Mouse (Mus musculus): ENCODE results near the gene Ctns. TPM values are rescaled to one million over a fixed set of nuclear protein-coding genes. Genes with fewer than 3 reads are reported as not detected.

The Ctns gene
- polyA plus RNA-seq, 1 experiment from 2014 or later = 7.1 TPM

DNA sequence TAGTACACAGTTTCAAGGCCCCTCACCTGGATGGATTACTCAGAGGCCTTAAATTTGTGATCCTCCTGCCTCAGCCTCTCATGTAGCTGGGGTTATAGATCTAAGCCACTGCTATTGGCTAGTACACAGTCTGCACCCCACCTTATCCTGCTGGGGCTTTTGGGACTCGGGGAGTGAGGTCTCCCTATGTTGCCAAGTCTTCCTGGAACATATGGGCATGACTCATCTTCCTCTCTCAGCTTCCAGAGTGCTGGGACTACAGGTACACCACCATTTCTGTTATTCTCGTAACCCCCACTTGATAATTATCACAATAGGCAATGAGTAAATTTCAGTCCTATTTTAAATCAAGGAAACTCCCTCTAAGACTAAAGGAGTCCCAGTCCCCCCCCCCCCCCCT is 4.4 kb downstream of the Ctns start:
- no peak overlapping the region for H3K9ac ChIP-seq
- H3K4me3 ChIP-seq (replicated peaks) = no peak overlapping the region
- ATAC-seq (ENCODE audit: insufficient read depth) = no peak
- WGBS (ENCODE audit: insufficient replicate concordance) = 51% methylated on average over 2 of the region's 2 CpGs
- H3K4me2 ChIP-seq = no peak overlapping the region
- peaks cover 27% of the 10 kb centered on the region; the same call in 1 of the 2 replicates for H3K36me3 ChIP-seq (replicated peaks)
- peaks cover 12% of the 10 kb centered on the region for H3K4me1 ChIP-seq (replicated peaks)
- no peaks in the 10 kb centered on the region for H3K9me3 ChIP-seq (replicated peaks)
- no peaks in the 10 kb centered on the region for H3K27me3 ChIP-seq
- H3K27ac ChIP-seq (replicated peaks) = no peak overlapping the region

DNA sequence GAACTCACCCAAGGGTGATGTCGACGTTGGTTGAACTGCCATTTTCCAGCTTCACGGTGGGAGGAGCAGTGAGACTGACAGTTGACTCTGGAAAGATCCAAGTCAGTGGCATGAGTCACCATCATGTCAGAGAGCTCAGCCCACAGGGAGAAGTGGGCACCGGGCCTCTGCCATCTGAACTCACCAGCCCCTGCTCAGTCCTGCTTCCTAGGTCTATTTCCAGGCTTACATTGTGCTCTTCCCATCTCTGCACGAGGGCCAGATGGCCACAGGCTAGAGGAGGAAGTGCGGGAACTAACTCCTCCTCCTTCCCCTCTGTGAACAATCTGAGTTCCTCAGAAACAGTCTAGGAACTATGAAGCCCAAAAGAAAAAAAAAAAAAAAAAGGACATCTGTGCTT is 5.8 kb downstream of the Ctns start:
- no peak for ATAC-seq (ENCODE audit: insufficient read depth)
- Histone ChIP-seq H3K27me3 (no peaks in the 10 kb centered on the region), H3K9me3 (replicated peaks) (no peaks in the 10 kb centered on the region), H3K4me3 (replicated peaks) (no peak overlapping the region), H3K9ac (no peak overlapping the region), H3K4me1 (replicated peaks) (peaks cover 5% of the 10 kb centered on the region), H3K36me3 (replicated peaks) (peaks cover 38% of the 10 kb centered on the region; the same call in 1 of the 2 replicates), H3K4me2 (no peak overlapping the region), H3K27ac (replicated peaks) (no peak overlapping the region)
- WGBS (ENCODE audit: insufficient replicate concordance) = 55% methylated on average over 6 of the region's 6 CpGs

DNA sequence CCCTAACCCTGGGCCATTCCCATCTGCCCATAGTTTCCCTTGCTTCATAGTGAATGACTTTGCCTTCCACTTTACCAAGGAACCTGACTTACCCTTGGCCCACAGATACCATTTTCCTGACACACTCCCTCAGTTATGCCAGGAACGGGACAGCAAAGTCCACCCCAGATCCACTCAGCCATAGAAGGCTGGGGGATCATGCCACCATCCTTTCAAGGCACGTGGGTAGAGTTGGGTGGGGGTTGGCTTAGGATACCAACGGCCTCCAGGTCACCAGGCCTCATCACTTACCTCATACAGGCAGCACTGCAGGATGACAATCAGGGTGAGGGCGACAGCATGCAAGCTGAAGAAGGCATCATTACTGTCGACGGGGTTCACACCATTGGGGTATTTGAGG is 11.6 kb downstream of the Ctns start:
- no peak for ATAC-seq (ENCODE audit: insufficient read depth)
- peaks cover 63% of the 10 kb centered on the region for H3K36me3 ChIP-seq (replicated peaks)
- H3K9ac ChIP-seq = no peak overlapping the region
- H3K27ac ChIP-seq (replicated peaks) = no peak overlapping the region
- H3K4me2 ChIP-seq = no peak overlapping the region
- H3K4me1 ChIP-seq (replicated peaks) = no peaks in the 10 kb centered on the region
- 74% methylated on average over 6 of the region's 6 CpGs for WGBS (ENCODE audit: insufficient replicate concordance)
- no peak overlapping the region for H3K4me3 ChIP-seq (replicated peaks)
- no peaks in the 10 kb centered on the region for H3K27me3 ChIP-seq
- no peaks in the 10 kb centered on the region for H3K9me3 ChIP-seq (replicated peaks)

DNA sequence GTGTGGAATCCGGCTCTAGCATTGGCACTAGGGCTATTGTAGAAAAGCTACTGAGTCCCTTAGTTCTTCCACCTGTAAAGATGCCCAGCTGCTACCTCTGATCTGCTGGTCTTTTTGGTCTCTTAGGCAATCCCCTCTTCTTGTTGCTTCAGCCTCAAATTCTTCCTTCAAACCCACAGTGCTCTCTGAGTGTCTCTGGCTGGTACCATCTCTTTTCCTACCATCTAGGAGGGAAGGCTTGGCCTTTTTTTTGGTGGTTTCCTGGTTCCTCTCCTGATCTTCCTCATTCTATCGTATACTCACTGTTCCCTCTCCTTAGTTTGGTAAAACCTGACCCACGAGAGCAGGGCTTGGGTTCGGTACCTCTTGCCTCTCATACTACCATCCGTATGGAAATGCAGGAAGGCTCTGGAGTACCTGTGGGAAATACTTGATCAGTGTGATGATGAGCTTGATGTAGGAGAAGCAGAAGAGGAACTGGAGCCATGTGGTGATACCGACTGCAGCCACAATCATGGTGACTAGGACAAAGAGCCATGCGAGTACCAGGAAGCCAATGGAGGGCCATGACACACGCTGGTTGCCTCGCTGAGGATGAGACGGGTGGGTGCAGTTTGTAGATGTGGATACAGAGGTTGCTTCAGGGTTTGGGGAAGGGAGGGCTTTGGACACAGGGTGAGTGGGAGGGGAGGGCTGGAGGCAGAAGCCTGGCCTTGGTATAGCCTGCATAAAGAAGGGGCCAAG is 12.8 kb downstream of the Ctns start:
- no peaks in the 10 kb centered on the region for H3K27me3 ChIP-seq
- no peak for ATAC-seq (ENCODE audit: insufficient read depth)
- H3K4me1 ChIP-seq (replicated peaks) = no peaks in the 10 kb centered on the region
- WGBS (ENCODE audit: insufficient replicate concordance) = 69% methylated on average over 10 of the region's 10 CpGs
- peaks cover 57% of the 10 kb centered on the region for H3K36me3 ChIP-seq (replicated peaks)
- H3K9me3 ChIP-seq (replicated peaks) = no peaks in the 10 kb centered on the region
- no peak overlapping the region for H3K4me3 ChIP-seq (replicated peaks)
- H3K9ac ChIP-seq = no peak overlapping the region
- no peak overlapping the region for H3K27ac ChIP-seq (replicated peaks)
- H3K4me2 ChIP-seq = no peak overlapping the region

DNA sequence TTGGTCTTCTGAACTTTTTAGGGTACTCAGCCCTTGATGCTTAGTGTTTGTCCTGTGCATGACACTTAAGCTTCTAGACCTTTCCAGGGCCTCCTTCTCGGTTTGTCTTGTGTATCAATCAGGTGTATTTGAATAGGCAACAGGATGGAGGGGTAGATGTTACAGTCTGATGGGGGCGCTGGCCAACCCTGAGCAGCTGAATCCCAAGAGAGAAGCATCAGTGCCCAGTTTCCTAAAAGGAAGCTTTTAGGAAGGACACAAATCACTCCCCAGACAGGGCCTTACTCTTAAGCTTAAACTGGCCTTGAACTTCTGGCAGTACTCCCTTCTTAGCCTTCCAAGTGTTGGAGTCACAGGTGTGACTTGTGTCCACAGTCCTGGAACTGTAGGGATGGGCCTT is 20.9 kb downstream of the Ctns start:
- H3K36me3 ChIP-seq (replicated peaks) = peaks cover 18% of the 10 kb centered on the region
- peak overlapping the region; percentile 97 for H3K4me2 ChIP-seq
- H3K27ac ChIP-seq (replicated peaks) = peak overlapping the region; percentile 79; the same call in 1 of the 2 replicates
- H3K4me3 ChIP-seq (replicated peaks) = peak overlapping the region; percentile 96
- H3K27me3 ChIP-seq = no peaks in the 10 kb centered on the region
- ATAC-seq (ENCODE audit: insufficient read depth) = no peak
- H3K4me1 ChIP-seq (replicated peaks) = peaks cover 37% of the 10 kb centered on the region
- WGBS (ENCODE audit: insufficient replicate concordance) = 14% methylated on average over 2 of the region's 2 CpGs
- H3K9ac ChIP-seq = peak overlapping the region; percentile 80
- no peaks in the 10 kb centered on the region for H3K9me3 ChIP-seq (replicated peaks)

DNA sequence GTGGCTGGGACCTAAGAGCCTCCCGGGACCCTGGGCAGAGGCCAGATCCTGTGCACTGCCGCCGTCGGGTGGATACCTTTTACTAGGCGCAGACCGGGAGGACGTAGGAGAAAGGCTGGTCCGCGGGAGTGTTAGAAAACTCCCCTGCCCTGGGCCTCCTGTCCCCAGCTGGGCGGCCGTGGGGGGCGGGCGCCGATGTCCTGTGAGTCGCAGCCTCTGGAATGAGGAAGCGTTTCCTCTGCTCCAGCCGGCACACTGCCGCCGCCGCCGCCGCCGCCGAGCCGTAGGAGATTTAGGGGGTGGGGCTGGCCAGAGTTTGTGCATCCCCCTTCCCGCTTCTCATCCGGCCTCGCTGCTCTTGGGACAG is 21.4 kb downstream of the Ctns start:
- under 1% methylated on average over 28 of the region's 28 CpGs for WGBS (ENCODE audit: insufficient replicate concordance)
- peak overlapping the region; percentile 97 for H3K4me2 ChIP-seq
- peaks cover 38% of the 10 kb centered on the region for H3K4me1 ChIP-seq (replicated peaks)
- peak; percentile 49 for ATAC-seq (ENCODE audit: insufficient read depth)
- H3K4me3 ChIP-seq (replicated peaks) = peak overlapping the region; percentile 96
- H3K9me3 ChIP-seq (replicated peaks) = no peaks in the 10 kb centered on the region
- H3K9ac ChIP-seq = peak overlapping the region; percentile 80
- no peaks in the 10 kb centered on the region for H3K27me3 ChIP-seq
- peaks cover 22% of the 10 kb centered on the region for H3K36me3 ChIP-seq (replicated peaks)
- peak overlapping the region; percentile 79 for H3K27ac ChIP-seq (replicated peaks)

DNA sequence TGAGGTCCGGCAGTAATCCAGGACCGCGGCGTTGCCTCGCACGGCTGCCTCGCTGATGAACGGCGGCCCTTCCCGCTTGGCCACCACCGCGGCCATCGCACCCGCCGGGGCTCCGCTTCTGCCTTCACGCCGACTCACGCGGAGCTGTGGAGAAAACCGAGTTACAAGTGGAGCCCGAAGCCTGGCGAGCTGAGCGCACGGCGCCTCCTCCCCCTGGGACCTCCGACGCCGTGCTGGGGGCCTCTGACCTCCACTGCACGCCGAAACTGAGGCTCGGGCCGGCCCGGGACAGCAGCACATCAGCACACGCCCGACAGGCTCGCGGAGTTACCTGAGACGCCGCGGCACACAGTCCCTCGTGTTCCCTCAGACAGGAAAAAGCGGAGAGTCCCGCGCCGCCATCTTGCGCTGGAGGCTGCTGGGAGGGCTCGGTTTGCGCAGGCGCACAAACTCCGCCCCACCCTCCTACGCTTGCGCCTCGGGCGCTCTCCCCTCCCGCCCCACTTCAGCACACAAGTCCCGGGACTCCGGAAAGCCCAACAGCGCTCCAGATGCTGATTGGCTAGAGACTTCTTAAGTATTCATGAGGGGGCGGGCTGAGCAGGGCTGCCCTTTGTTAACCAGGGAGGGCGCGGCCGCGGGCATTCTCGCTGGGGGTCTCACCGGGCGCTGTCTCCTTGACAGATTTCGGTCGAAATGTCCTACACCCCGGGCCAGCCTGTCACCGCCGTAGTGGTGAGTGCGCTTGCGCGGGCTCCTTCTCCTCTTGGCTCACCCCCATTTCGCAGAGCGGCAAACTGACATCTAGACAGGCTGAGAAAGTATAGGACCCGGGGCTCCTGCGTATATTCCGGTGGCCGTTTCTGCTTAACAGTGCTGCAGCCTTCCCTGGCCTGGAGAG is 22.0 kb downstream of the Ctns start, which contains the start of the genes Emc6 and Tax1bp3:
Emc6 (minus strand) TSS at position 430 of the 901 bp plus-strand sequence.
Tax1bp3 (plus strand) TSS at position 476 of the 901 bp plus-strand sequence.
- Histone ChIP-seq H3K36me3 (replicated peaks) (peaks cover 19% of the 10 kb centered on the region), H3K27me3 (no peaks in the 10 kb centered on the region), H3K4me3 (replicated peaks) (peak within 1 kb of the TSS; percentile 96), H3K9ac (peak within 1 kb of the TSS; percentile 84), H3K4me2 (peak within 1 kb of the TSS; percentile 97), H3K9me3 (replicated peaks) (no peaks in the 10 kb centered on the region), H3K4me1 (replicated peaks) (peaks cover 42% of the 10 kb centered on the region), H3K27ac (replicated peaks) (peak within 1 kb of the TSS; percentile 82)
- WGBS (ENCODE audit: insufficient replicate concordance) = under 1% methylated on average over 81 of the region's 81 CpGs
- ATAC-seq (ENCODE audit: insufficient read depth) = peak; percentile 98

DNA sequence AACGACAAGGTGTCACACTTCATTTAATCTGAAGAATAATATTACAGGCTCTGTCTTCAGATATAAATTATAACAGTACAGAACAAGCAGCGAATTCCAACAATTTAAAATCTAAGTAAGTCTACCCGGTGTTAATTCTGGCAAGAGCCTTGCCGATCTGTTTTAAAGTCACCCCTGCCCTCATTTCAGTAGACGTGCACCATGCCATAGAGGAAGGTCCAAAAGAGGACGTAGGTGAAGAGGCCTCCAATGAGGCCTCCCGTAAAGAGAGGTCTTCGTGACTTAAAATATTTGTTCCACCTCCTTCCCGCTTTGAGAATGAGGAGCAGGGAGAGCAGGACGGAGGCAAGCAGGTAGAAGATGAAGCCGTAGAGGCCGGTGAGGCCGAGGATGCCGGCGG is 22.7 kb downstream of the Ctns start:
- 1% methylated on average over 15 of the region's 15 CpGs for WGBS (ENCODE audit: insufficient replicate concordance)
- Histone ChIP-seq H3K9ac (peak overlapping the region; percentile 84), H3K9me3 (replicated peaks) (no peaks in the 10 kb centered on the region), H3K27me3 (no peaks in the 10 kb centered on the region), H3K27ac (replicated peaks) (peak overlapping the region; percentile 82), H3K36me3 (replicated peaks) (peaks cover 19% of the 10 kb centered on the region), H3K4me3 (replicated peaks) (peak overlapping the region; percentile 96), H3K4me2 (peak overlapping the region; percentile 97), H3K4me1 (replicated peaks) (peaks cover 42% of the 10 kb centered on the region)
- no peak for ATAC-seq (ENCODE audit: insufficient read depth)

DNA sequence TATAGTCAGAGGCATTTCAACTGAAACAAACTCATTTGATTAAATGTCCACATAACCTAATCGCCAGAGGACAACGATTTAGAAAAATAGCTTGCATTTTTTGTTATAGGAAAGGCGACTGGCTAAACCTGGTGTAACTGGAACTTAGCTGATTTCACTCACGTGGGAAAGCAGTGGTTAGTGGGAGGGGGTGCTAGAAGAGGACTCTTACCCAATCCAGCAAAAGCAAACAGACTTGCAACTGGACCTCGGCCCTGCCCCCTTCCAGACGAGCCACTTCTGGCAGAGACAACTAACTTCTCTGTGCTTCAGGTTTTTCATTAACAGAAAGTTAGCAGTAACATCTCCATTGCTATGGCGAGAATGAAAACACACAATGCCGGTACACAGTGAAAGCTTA is 23.2 kb downstream of the Ctns start:
- peaks cover 19% of the 10 kb centered on the region for H3K36me3 ChIP-seq (replicated peaks)
- no peaks in the 10 kb centered on the region for H3K27me3 ChIP-seq
- 27% methylated on average over 8 of the region's 8 CpGs for WGBS (ENCODE audit: insufficient replicate concordance)
- peak overlapping the region; percentile 97 for H3K4me2 ChIP-seq
- H3K27ac ChIP-seq (replicated peaks) = peak overlapping the region; percentile 82
- no peak for ATAC-seq (ENCODE audit: insufficient read depth)
- peak overlapping the region; percentile 96 for H3K4me3 ChIP-seq (replicated peaks)
- H3K4me1 ChIP-seq (replicated peaks) = peaks cover 42% of the 10 kb centered on the region
- no peaks in the 10 kb centered on the region for H3K9me3 ChIP-seq (replicated peaks)
- peak overlapping the region; percentile 84 for H3K9ac ChIP-seq

DNA sequence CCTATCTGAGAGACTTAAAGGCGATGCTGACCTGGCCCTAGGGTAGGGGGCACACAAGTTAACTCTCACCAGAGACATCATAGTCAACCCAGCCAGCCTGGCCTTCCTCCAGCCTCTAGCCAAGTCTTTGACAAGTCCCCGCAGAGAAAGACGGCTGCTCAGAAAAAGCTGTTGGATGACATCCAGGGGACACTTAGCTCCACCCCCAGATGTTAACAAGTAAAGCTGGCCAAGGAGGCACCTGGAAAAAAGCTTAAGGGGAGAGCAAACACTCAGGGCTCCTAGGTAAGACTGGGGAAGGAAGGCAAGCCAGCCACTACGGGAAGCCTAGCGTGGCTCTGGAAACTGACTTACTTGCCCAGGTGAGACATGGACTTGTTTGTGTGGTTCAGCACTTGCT is 26.7 kb downstream of the Ctns start:
- 64% methylated on average over 5 of the region's 5 CpGs for WGBS (ENCODE audit: insufficient replicate concordance)
- Histone ChIP-seq H3K4me3 (replicated peaks) (no peak overlapping the region), H3K9ac (no peak overlapping the region), H3K4me2 (no peak overlapping the region), H3K9me3 (replicated peaks) (no peaks in the 10 kb centered on the region), H3K4me1 (replicated peaks) (peaks cover 25% of the 10 kb centered on the region), H3K27ac (replicated peaks) (no peak overlapping the region), H3K36me3 (replicated peaks) (peaks cover 19% of the 10 kb centered on the region), H3K27me3 (no peaks in the 10 kb centered on the region)
- no peak for ATAC-seq (ENCODE audit: insufficient read depth)

DNA sequence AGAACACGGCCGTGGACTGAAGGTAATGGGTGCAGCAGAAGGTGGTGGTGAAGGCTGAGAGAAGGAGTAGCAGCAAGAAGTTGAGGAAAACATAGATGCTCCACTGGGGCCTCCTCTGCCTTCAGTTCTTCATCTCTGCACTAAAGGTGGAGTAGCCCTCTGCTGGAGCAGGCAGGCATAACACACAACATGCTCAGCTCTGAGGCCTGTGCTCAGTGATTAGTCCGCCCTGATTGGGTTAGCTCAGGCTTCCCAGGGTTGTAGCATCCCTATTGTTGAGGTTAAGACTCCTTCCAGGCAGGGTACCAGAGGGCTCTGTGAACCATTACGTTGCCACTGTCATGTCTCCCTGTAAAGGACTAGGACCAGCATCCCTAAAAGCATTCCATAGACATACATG is 29.6 kb downstream of the Ctns start:
- Histone ChIP-seq H3K4me3 (replicated peaks) (no peak overlapping the region), H3K36me3 (replicated peaks) (peaks cover 16% of the 10 kb centered on the region), H3K9me3 (replicated peaks) (no peaks in the 10 kb centered on the region), H3K27ac (replicated peaks) (no peak overlapping the region), H3K4me1 (replicated peaks) (peaks cover 6% of the 10 kb centered on the region; the same call in 1 of the 2 replicates), H3K9ac (no peak overlapping the region), H3K27me3 (no peaks in the 10 kb centered on the region), H3K4me2 (no peak overlapping the region)
- 41% methylated on average over 4 of the region's 4 CpGs for WGBS (ENCODE audit: insufficient replicate concordance)
- no peak for ATAC-seq (ENCODE audit: insufficient read depth)

All from liver, embryonic 15.5 days (tissue).